Mouse (Mus musculus) midbrain, embryonic 16.5 days (tissue): Measurements from ENCODE around the gene Sec16b. TPM values are rescaled to one million over a fixed set of nuclear protein-coding genes. Genes with fewer than 3 reads are reported as not detected.

Experiments used
- ATAC-seq: fragments of 200-750 bp; cut with Nextera tagmentation; 2 replicates; pipeline ENCODE4 v1.8.0; 2017; ENCODE audit warnings: moderate TSS enrichment
- H3K27ac ChIP-seq: fragments of 300-500 bp; sonication (generic); 2 replicates; pipeline ENCODE4 v1.5.1; 2014; ENCODE audit warnings: mild to moderate bottlenecking, low read length, mixed read lengths
- H3K27me3 ChIP-seq: fragments of 300-500 bp; sonication (generic); 2 replicates; pipeline ENCODE4 v1.6.1; 2014; ENCODE audit warnings: low read depth, low read length, mixed read lengths; ENCODE audit not compliant: control insufficient read depth, insufficient read depth
- H3K36me3 ChIP-seq: fragments of 300-500 bp; sonication (generic); 2 replicates; pipeline ENCODE4 v1.6.1; 2014; ENCODE audit warnings: mild to moderate bottlenecking, low read length, moderate library complexity, mixed read lengths; ENCODE audit not compliant: control insufficient read depth, insufficient read depth
- H3K4me1 ChIP-seq: fragments of 300-500 bp; sonication (generic); 2 replicates; pipeline ENCODE4 v1.6.1; 2014; ENCODE audit warnings: mild to moderate bottlenecking, low read length, mixed read lengths; ENCODE audit not compliant: control insufficient read depth, insufficient read depth
- H3K4me2 ChIP-seq: fragments of 300-500 bp; sonication (generic); 2 replicates; pipeline ENCODE4 v1.6.1; 2014; ENCODE audit warnings: mild to moderate bottlenecking, low read length, mixed read lengths
- H3K4me3 ChIP-seq: fragments of 300-500 bp; sonication (generic); 2 replicates; pipeline ENCODE4 v1.5.1; 2014; ENCODE audit warnings: low read depth, mild to moderate bottlenecking, low read length, moderate library complexity, mixed read lengths
- H3K9ac ChIP-seq: fragments of 300-500 bp; sonication (generic); 2 replicates; pipeline ENCODE4 v1.6.1; 2014; ENCODE audit warnings: low read depth, low read length, mixed read lengths
- H3K9me3 ChIP-seq: fragments of 300-500 bp; sonication (generic); replicated peaks from 2 replicates; pipeline ENCODE4 v1.6.1; 2014; ENCODE audit warnings: mild to moderate bottlenecking, low read length, mixed read lengths; ENCODE audit not compliant: control insufficient read depth, poor library complexity, severe bottlenecking
- WGBS: fragments of 180-500 bp; shearing (Covaris S2); extraction: QIAGEN DNeasy Blood & Tissue Kit; methylation state at CpG from one replicate; pipeline ENCODE4 v1.1.7; 2014; 5-methylcytosine and 5-hydroxymethylcytosine counted together
- polyA plus RNA-seq: library from polyadenylated mRNA; unstranded; fragments of >200 nt; fragmentation: Nextera tagmentation; extraction: Ambion mirVana; gene quantifications from 2 replicates; pipeline ENCODE4 v1.2.1, GENCODE M21; 2015

The Sec16b gene
- polyA plus RNA-seq, 1 experiment from 2014 or later, result 0.36 TPM

DNA sequence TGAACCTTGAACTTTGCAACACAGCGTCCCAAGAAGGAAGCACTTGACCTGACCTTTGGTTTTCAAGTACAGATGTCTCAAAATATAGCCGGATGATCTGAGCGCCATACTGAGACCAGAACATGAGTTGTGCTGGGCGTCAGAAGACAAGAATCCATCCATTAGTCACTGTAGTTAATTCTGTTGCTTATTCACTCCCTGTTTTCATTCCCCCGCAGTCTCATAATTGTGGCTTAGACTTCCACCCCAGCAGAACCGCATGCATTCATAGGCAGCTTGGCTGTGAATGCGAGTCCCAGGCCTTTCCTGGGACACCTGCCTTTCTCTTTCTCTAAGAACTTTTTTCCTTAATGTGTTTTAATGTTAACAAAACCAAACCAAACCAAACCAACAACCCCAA is 33.8 kb upstream of the Sec16b start:
- H3K27ac ChIP-seq, result no peak overlapping the region
- no peak overlapping the region for H3K4me3 ChIP-seq
- no peak overlapping the region for H3K9ac ChIP-seq
- WGBS, result 91% methylated on average over 7 of the region's 7 CpGs
- H3K4me2 ChIP-seq, result no peak overlapping the region
- no peaks in the 10 kb centered on the region for H3K27me3 ChIP-seq
- no peaks in the 10 kb centered on the region for H3K4me1 ChIP-seq
- no peak for ATAC-seq
- H3K9me3 ChIP-seq, result no peaks in the 10 kb centered on the region
- H3K36me3 ChIP-seq, result no peaks in the 10 kb centered on the region

DNA sequence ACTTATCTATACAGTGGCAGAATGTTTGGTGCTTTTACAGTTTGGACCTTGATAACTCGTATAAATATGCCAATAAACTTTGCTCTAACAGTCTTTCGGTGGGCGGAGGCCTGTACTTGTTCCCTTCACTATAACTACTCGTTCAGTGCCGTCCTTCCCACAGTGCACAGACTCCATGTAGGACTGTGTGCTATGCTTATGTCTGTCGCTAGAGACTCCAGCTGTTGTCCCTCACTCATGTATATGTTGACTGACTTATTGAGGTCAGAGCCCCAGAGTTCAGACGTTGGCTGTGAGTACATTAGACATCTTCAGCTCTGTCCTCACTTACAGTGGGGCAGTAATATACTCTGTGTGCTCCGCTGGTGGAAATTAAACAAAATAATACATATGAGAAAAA is 31.7 kb upstream of the Sec16b start:
- WGBS, result 89% methylated on average over 8 of the region's 8 CpGs
- H3K36me3 ChIP-seq, result no peaks in the 10 kb centered on the region
- no peak overlapping the region for H3K4me2 ChIP-seq
- no peak overlapping the region for H3K27ac ChIP-seq
- H3K4me1 ChIP-seq, result peaks cover under 1% of the 10 kb centered on the region; the same call in 1 of the 2 replicates
- no peaks in the 10 kb centered on the region for H3K27me3 ChIP-seq
- H3K9ac ChIP-seq, result no peak overlapping the region
- no peak overlapping the region for H3K4me3 ChIP-seq
- no peaks in the 10 kb centered on the region for H3K9me3 ChIP-seq
- ATAC-seq, result no peak

GRCm38 (mm10) chr1:157476231-157476630 is 30.3 kb upstream of the Sec16b start:
- no peak overlapping the region for H3K27ac ChIP-seq
- H3K9ac ChIP-seq, result no peak overlapping the region
- H3K9me3 ChIP-seq, result no peaks in the 10 kb centered on the region
- H3K4me1 ChIP-seq, result peaks cover 7% of the 10 kb centered on the region
- 86% methylated on average over 2 of the region's 2 CpGs for WGBS
- no peak for ATAC-seq
- H3K36me3 ChIP-seq, result no peaks in the 10 kb centered on the region
- no peaks in the 10 kb centered on the region for H3K27me3 ChIP-seq
- no peak overlapping the region for H3K4me3 ChIP-seq
- no peak overlapping the region for H3K4me2 ChIP-seq

- H3K9ac ChIP-seq, result no peak overlapping the region
- peaks cover 7% of the 10 kb centered on the region for H3K4me1 ChIP-seq
- H3K9me3 ChIP-seq, result no peaks in the 10 kb centered on the region
- no peak overlapping the region for H3K4me3 ChIP-seq
- H3K36me3 ChIP-seq, result no peaks in the 10 kb centered on the region
- H3K27me3 ChIP-seq, result no peaks in the 10 kb centered on the region
- no peak overlapping the region for H3K4me2 ChIP-seq
- ATAC-seq, result no peak
- 24% methylated on average over 9 of the region's 9 CpGs for WGBS
- H3K27ac ChIP-seq, result no peak overlapping the region
Measured at GRCm38 (mm10) chr1:157480090-157480489, 26.4 kb upstream of the Sec16b start.

- H3K36me3 ChIP-seq, result no peaks in the 10 kb centered on the region
- H3K9ac ChIP-seq, result no peak overlapping the region
- no peak overlapping the region for H3K27ac ChIP-seq
- H3K4me3 ChIP-seq, result no peak overlapping the region
- peaks cover 7% of the 10 kb centered on the region for H3K4me1 ChIP-seq
- WGBS, result 80% methylated on average over 3 of the region's 3 CpGs
- ATAC-seq, result no peak
- no peaks in the 10 kb centered on the region for H3K9me3 ChIP-seq
- no peak overlapping the region for H3K4me2 ChIP-seq
- H3K27me3 ChIP-seq, result no peaks in the 10 kb centered on the region
Measured at GRCm38 (mm10) chr1:157480901-157481300, 25.6 kb upstream of the Sec16b start.

DNA sequence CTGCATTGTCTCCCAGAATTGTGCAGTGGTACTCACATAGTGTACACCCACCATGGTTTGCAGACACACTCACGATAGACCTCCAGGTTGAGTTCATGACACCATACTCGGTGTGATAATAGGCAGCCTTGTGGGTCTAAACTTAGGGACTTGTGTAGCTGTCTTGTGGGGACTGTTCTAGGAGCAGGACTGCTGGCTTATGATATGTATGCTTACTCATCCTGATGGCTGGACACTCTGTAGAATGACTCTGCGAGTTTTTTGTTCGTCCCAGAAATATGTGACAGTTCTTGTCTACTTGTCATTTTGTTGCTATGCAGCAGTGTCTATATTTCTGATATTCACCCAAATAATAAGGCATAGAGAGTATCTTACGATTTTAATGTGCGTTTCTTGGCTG is 24.9 kb upstream of the Sec16b start:
- Histone ChIP-seq H3K9me3 (no peaks in the 10 kb centered on the region), H3K27ac (no peak overlapping the region), H3K4me1 (peaks cover 7% of the 10 kb centered on the region), H3K27me3 (no peaks in the 10 kb centered on the region), H3K4me2 (no peak overlapping the region), H3K4me3 (no peak overlapping the region), H3K9ac (no peak overlapping the region), H3K36me3 (no peaks in the 10 kb centered on the region)
- ATAC-seq, result no peak
- 94% methylated on average over 6 of the region's 6 CpGs for WGBS

DNA sequence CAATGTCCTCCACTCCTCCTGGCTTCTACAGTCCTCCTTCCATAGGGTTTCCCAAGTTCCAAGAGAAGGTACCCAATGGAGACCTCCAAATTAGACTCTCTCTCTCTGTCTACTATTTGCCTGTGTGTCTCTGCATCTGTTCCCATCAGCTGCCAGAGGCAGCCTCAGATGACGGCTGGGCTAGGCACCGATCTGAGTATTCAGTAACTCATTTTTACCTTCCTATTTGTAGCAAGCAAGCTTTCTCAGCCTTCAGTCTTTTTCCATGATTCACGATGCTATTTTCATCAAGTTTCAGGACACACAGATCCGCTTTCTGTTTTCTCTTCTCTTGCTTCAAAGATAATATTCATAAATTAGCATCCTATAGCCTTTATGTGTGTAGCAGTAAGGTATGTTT is 22.4 kb upstream of the Sec16b start:
- 92% methylated on average over 4 of the region's 4 CpGs for WGBS
- H3K36me3 ChIP-seq, result no peaks in the 10 kb centered on the region
- no peak overlapping the region for H3K4me3 ChIP-seq
- no peak for ATAC-seq
- no peak overlapping the region for H3K4me2 ChIP-seq
- H3K27me3 ChIP-seq, result no peaks in the 10 kb centered on the region
- no peaks in the 10 kb centered on the region for H3K9me3 ChIP-seq
- peaks cover 7% of the 10 kb centered on the region for H3K4me1 ChIP-seq
- no peak overlapping the region for H3K27ac ChIP-seq
- no peak overlapping the region for H3K9ac ChIP-seq

GRCm38 (mm10) chr1:157500657-157501056 is 5.9 kb upstream of the Sec16b start:
- H3K9ac ChIP-seq, result no peak overlapping the region
- no peaks in the 10 kb centered on the region for H3K36me3 ChIP-seq
- H3K4me3 ChIP-seq, result no peak overlapping the region
- ATAC-seq, result peak; percentile 21; the same call in 1 of the 2 replicates
- no peak overlapping the region for H3K27ac ChIP-seq
- H3K27me3 ChIP-seq, result no peaks in the 10 kb centered on the region
- H3K4me1 ChIP-seq, result no peaks in the 10 kb centered on the region
- 91% methylated on average over 1 of the region's 1 CpGs for WGBS
- H3K9me3 ChIP-seq, result no peaks in the 10 kb centered on the region
- H3K4me2 ChIP-seq, result no peak overlapping the region

GRCm38 (mm10) chr1:157501352-157501945 is 5.1 kb upstream of the Sec16b start:
- no peak overlapping the region for H3K9ac ChIP-seq
- no peak overlapping the region for H3K27ac ChIP-seq
- no peak overlapping the region for H3K4me2 ChIP-seq
- H3K9me3 ChIP-seq, result no peaks in the 10 kb centered on the region
- 0 out of 2 replicates have a peak, but pooled peaks have one; percentile 39 for ATAC-seq
- no peaks in the 10 kb centered on the region for H3K36me3 ChIP-seq
- no peaks in the 10 kb centered on the region for H3K27me3 ChIP-seq
- 79% methylated on average over 6 of the region's 6 CpGs for WGBS
- H3K4me1 ChIP-seq, result no peaks in the 10 kb centered on the region
- no peak overlapping the region for H3K4me3 ChIP-seq
